In the genomic region with DNA sequence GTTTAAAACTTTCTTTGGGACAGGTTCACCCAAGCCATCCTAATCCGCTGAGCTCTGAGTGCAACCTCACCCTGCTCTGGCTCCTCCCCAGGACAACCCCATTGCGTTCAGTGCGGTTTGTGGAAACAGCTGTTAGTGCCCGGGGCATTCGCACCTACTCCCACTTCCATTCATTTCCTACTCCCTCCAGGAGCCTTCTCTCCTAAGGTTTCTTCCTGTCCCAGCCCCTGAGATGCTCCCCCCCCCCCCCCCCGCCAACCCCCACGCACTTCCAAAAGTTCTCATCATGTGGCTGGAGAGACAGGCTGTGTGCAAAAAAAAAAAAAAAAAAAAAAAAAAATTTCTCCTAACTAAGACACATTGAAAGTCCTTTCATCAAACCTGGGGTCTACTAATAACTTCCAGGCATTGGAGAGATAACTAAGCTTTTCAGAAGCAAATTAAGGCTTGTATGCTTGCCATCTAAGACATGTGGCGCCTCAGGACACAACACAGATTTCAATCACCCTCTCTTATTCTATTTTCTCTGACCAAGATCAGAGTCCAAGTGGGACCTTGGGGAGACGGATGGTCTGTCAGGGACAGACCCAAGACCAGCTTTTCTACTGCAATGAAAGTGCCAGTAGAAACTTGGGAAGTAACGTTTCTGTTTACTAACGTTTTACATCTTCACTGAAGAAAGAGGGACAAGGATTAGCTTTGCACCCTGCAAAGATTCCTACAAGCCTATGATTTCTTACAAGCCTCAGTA, we compare ENCODE assay signal across 8 mouse cellular contexts. TPM values are rescaled to one million over a fixed set of nuclear protein-coding genes. Genes with fewer than 3 reads are reported as not detected.
DNase-seq lines count a peak whose midpoint lies in the region; ATAC-seq and TF ChIP-seq lines count a peak whose summit lies in the region.

No protein-coding gene starts in this region.

- no peaks in the 10 kb centered on the region for H3K9me3 ChIP-seq in embryonic facial prominence, embryonic 10.5 days
- no peaks in the 10 kb centered on the region for H3K9me3 ChIP-seq in hindbrain, embryonic 16.5 days (ENCODE audit: control insufficient read depth, low read length)
- no peaks in the 10 kb centered on the region for H3K9me3 ChIP-seq in midbrain, postnatal 0 days (ENCODE audit: low read length)

- H3K4me3 ChIP-seq in layer of hippocampus, adult 2 months: peak overlapping the region; percentile 98
- peak overlapping the region; percentile 73 for H3K4me3 ChIP-seq in embryonic facial prominence, embryonic 10.5 days
- H3K4me3 ChIP-seq in hindbrain, embryonic 16.5 days (ENCODE audit: low read length): peak overlapping the region; percentile 99
- H3K4me3 ChIP-seq in midbrain, postnatal 0 days (ENCODE audit: low read depth, low read length): peak overlapping the region; percentile 91

- no peak for ATAC-seq in hindbrain, embryonic 16.5 days
- no peak for ATAC-seq in midbrain, postnatal 0 days (ENCODE audit: low FRiP score)

- no peaks in the 10 kb centered on the region for H3K27me3 ChIP-seq in embryonic facial prominence, embryonic 10.5 days (replicated peaks; ENCODE audit: low read depth, poor library complexity, severe bottlenecking)
- H3K27me3 ChIP-seq in hindbrain, embryonic 16.5 days (replicated peaks; ENCODE audit: control insufficient read depth, insufficient read depth, low read length): no peaks in the 10 kb centered on the region
- no peaks in the 10 kb centered on the region for H3K27me3 ChIP-seq in midbrain, postnatal 0 days (ENCODE audit: insufficient read depth, low read length)

- H3K27ac ChIP-seq in layer of hippocampus, adult 2 months: no peak overlapping the region
- peak overlapping the region; percentile 96 for H3K27ac ChIP-seq in embryonic facial prominence, embryonic 10.5 days (replicated peaks)
- no peak overlapping the region for H3K27ac ChIP-seq in hindbrain, embryonic 16.5 days (ENCODE audit: low read depth, low read length)
- no peak overlapping the region for H3K27ac ChIP-seq in midbrain, postnatal 0 days (ENCODE audit: low read depth, low read length)

- DNase-seq in layer of hippocampus, adult 2 months (ENCODE audit: low spot score in 2 of 2): no peak
- DNase-seq in layer of hippocampus, postnatal 14 days (ENCODE audit: low spot score in 2 of 2): no peak
- no peak for DNase-seq in embryonic facial prominence, embryonic 10.5 days (ENCODE audit: low spot score)
- no peak for DNase-seq in midbrain, postnatal 0 days (ENCODE audit: low spot score)
- no peak for DNase-seq in left cerebral cortex, adult 8-10 months (ENCODE audit: low spot score in 2 of 2)
- DNase-seq in adrenal gland, adult 8-10 months: no peak
- DNase-seq in cerebellum, postnatal 36 days: no peak

- TF ChIP-seq CTCF in layer of hippocampus, adult 2 months (conservative IDR thresholded peaks at IDR 0.05): no peak
- TF ChIP-seq CTCF in midbrain, postnatal 0 days (IDR thresholded peaks at IDR 0.05): no peak

- peak overlapping the region; percentile 88 for H3K9ac ChIP-seq in hindbrain, embryonic 16.5 days (ENCODE audit: low read depth, low read length)
- peak overlapping the region; percentile 63; the same call in 1 of the 2 replicates for H3K9ac ChIP-seq in midbrain, postnatal 0 days (replicated peaks; ENCODE audit: low read length, poor library complexity, severe bottlenecking)

- H3K4me1 ChIP-seq in embryonic facial prominence, embryonic 10.5 days: peaks cover 4% of the 10 kb centered on the region
- H3K4me1 ChIP-seq in hindbrain, embryonic 16.5 days (ENCODE audit: control insufficient read depth, insufficient read depth, low read depth, low read length): no peaks in the 10 kb centered on the region; the same call in 1 of the 2 replicates
- no peaks in the 10 kb centered on the region for H3K4me1 ChIP-seq in midbrain, postnatal 0 days (ENCODE audit: insufficient read depth, low read length)

- H3K4me2 ChIP-seq in hindbrain, embryonic 16.5 days (ENCODE audit: low read length): peak overlapping the region; percentile 79
- peak overlapping the region; percentile 64 for H3K4me2 ChIP-seq in midbrain, postnatal 0 days (ENCODE audit: low read depth, low read length, poor library complexity, severe bottlenecking)

- WGBS in embryonic facial prominence, embryonic 10.5 days: 28% methylated on average over 11 of the region's 11 CpGs
- 25% methylated on average over 11 of the region's 11 CpGs for WGBS in hindbrain, embryonic 16.5 days
- WGBS in midbrain, postnatal 0 days: 32% methylated on average over 10 of the region's 11 CpGs

- peaks cover 11% of the 10 kb centered on the region for H3K36me3 ChIP-seq in embryonic facial prominence, embryonic 10.5 days (replicated peaks)
- H3K36me3 ChIP-seq in hindbrain, embryonic 16.5 days (ENCODE audit: control insufficient read depth, insufficient read depth, low read length): no peaks in the 10 kb centered on the region
- no peaks in the 10 kb centered on the region for H3K36me3 ChIP-seq in midbrain, postnatal 0 days (ENCODE audit: insufficient read depth, low read length)

RNA-seq across cellular contexts. Expression of a gene that starts 0.5 kb away (rescaled TPM):
- total RNA-seq in layer of hippocampus, adult 2 months (2021): 1 to 10 TPM in 1 of 2 experiments, under 1 TPM in 1; 0.87 to 2.7 TPM
- 1 to 10 TPM; 1.7 to 2.2 TPM for total RNA-seq in layer of hippocampus, postnatal 14 days (2021)
- polyA plus RNA-seq in embryonic facial prominence, embryonic 10.5 days (2016; fragmentation: Nextera tagmentation; extraction: Ambion mirVana): 22.1 and 25.0 TPM in 2 replicates
- polyA plus RNA-seq in hindbrain, embryonic 16.5 days (2015; fragmentation: Nextera tagmentation; extraction: Ambion mirVana): 6.8 and 7.2 TPM in 2 replicates
- 3.2 and 8.1 TPM in 2 replicates for total RNA-seq in midbrain, postnatal 0 days (2014; rRNA removed)
- 5.1 and 6.1 TPM in 2 replicates for polyA plus RNA-seq in midbrain, postnatal 0 days (2015; fragmentation: Nextera tagmentation; extraction: Ambion mirVana)
- 1 to 10 TPM; 2.6 to 3.7 (median 2.9) TPM for total RNA-seq in left cerebral cortex, adult 8-10 months (2022)
- 10 to 100 TPM in 1 of 4 experiments, 1 to 10 TPM in 3; 3.9 to 11.5 (median 7.5) TPM for total RNA-seq in adrenal gland, adult 8-10 months (2022)

RNA-seq across cellular contexts. Expression of a gene that starts 53.3 kb away (rescaled TPM):
- 100 to 1,000 TPM; 267 to 277 TPM for total RNA-seq in layer of hippocampus, adult 2 months (2021)
- total RNA-seq in layer of hippocampus, postnatal 14 days (2021): 100 to 1,000 TPM; 206 to 208 TPM
- polyA plus RNA-seq in embryonic facial prominence, embryonic 10.5 days (2016; fragmentation: Nextera tagmentation; extraction: Ambion mirVana): 0.59 and 0.64 TPM in 2 replicates
- 13.9 and 14.6 TPM in 2 replicates for polyA plus RNA-seq in hindbrain, embryonic 16.5 days (2015; fragmentation: Nextera tagmentation; extraction: Ambion mirVana)
- 34.5 and 35.9 TPM in 2 replicates for total RNA-seq in midbrain, postnatal 0 days (2014; rRNA removed)
- 8.3 and 9.8 TPM in 2 replicates for polyA plus RNA-seq in midbrain, postnatal 0 days (2015; fragmentation: Nextera tagmentation; extraction: Ambion mirVana)
- total RNA-seq in left cerebral cortex, adult 8-10 months (2022): 100 to 1,000 TPM; 315 to 345 (median 329) TPM
- total RNA-seq in adrenal gland, adult 8-10 months (2022): 10 to 100 TPM in 3 of 4 experiments, 1 to 10 TPM in 1; 8.2 to 16.4 (median 14.6) TPM

RNA-seq across cellular contexts. Expression of a gene that starts 58.7 kb away (rescaled TPM):
- total RNA-seq in layer of hippocampus, adult 2 months (2021): 1 to 10 TPM; 2.3 TPM
- 1 to 10 TPM in 1 of 2 experiments, under 1 TPM in 1; 0.93 to 1.6 TPM for total RNA-seq in layer of hippocampus, postnatal 14 days (2021)
- 0.02 TPM in 1 of 2 replicates, not detected in the other for polyA plus RNA-seq in embryonic facial prominence, embryonic 10.5 days (2016; fragmentation: Nextera tagmentation; extraction: Ambion mirVana)
- 0.20 and 0.64 TPM in 2 replicates for polyA plus RNA-seq in hindbrain, embryonic 16.5 days (2015; fragmentation: Nextera tagmentation; extraction: Ambion mirVana)
- 0.49 and 1.4 TPM in 2 replicates for total RNA-seq in midbrain, postnatal 0 days (2014; rRNA removed)
- 1.0 and 1.1 TPM in 2 replicates for polyA plus RNA-seq in midbrain, postnatal 0 days (2015; fragmentation: Nextera tagmentation; extraction: Ambion mirVana)
- 1 to 10 TPM; 2.0 to 2.7 (median 2.4) TPM for total RNA-seq in left cerebral cortex, adult 8-10 months (2022)
- 1 to 10 TPM in 1 of 4 experiments, under 1 TPM in 3; 0.40 to 1.1 (median 0.56) TPM for total RNA-seq in adrenal gland, adult 8-10 months (2022)
